Mouse (Mus musculus): Measurements from ENCODE around the gene Mzt1.

GRCm38 (mm10) chr14:98989818-98990217 lies 56.1 kb downstream of the Mzt1 start:
- no peak for TF ChIP-seq CTCF (IDR thresholded peaks at IDR 0.05; ENCODE audit: borderline replicate concordance, extremely low read depth, insufficient read depth, insufficient read length)
- no peak for TF ChIP-seq POLR2A (IDR thresholded peaks at IDR 0.05; ENCODE audit: borderline replicate concordance, extremely low read depth, insufficient read depth, insufficient read length, poor library complexity, severe bottlenecking)

Measured in brain, embryonic 14.5 days (tissue).